Mouse (Mus musculus) ES-E14 (cell line): Measurements from ENCODE around the gene Wfikkn1.

Source experiments
- CHD2 ChIP-seq: IDR thresholded peaks from 2 replicates; pipeline ENCODE4 v1.6.1; 2014; ENCODE audit warnings: mild to moderate bottlenecking, low read depth, low read length, inconsistent platforms
- MAFK ChIP-seq: IDR thresholded peaks from 2 replicates; pipeline ENCODE4 v1.6.1; 2014; ENCODE audit warnings: mild to moderate bottlenecking, low read depth, low read length, inconsistent platforms; ENCODE audit not compliant: insufficient read depth
- ZNF384 ChIP-seq: IDR thresholded peaks from 2 replicates; pipeline ENCODE4 v1.6.1; 2012; ENCODE audit warnings: low read depth, low read length, inconsistent platforms

DNA sequence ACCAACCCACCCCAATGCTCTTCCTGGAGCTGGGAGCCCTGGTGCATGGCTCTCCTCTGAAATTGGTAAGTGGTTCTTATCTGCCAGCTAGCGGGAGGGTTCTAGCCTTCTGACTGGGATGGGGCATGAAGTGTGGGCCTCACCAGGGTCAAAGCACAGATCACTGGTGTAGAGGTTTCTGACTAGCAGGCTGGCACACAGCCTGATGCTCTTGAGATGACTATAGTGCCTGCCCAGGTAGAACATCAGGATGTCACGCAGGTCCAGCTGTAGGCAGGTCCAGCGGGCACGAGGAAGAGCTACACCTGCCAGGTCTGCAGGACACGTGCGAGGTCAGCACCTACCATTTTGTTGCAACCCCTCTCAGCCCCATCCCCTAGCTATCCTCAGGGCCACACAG lies 20.4 kb downstream of the Wfikkn1 start:
- TF ChIP-seq CHD2 (no peak), MAFK (no peak), ZNF384 (no peak)
